Mouse (Mus musculus) limb, embryonic 15.5 days (tissue): Measurements from ENCODE around the gene Tmprss11a. TPM values are rescaled to one million over a fixed set of nuclear protein-coding genes. Genes with fewer than 3 reads are reported as not detected.

ENCODE experiments used
- ATAC-seq: fragments of 200-750 bp; cut with Nextera tagmentation; 2 replicates; pipeline ENCODE4 v1.8.0; 2017; ENCODE audit warnings: low read depth, moderate TSS enrichment; ENCODE audit not compliant: insufficient number of reproducible peaks, low FRiP score, low TSS enrichment
- H3K27ac ChIP-seq: fragments of 300-500 bp; sonication (generic); 2 replicates; pipeline ENCODE4 v1.5.1; 2015; ENCODE audit warnings: moderate library complexity, mild to moderate bottlenecking, inconsistent platforms
- H3K27me3 ChIP-seq: fragments of 300-500 bp; sonication (generic); 2 replicates; pipeline ENCODE4 v1.6.1; 2015; ENCODE audit warnings: inconsistent platforms
- H3K36me3 ChIP-seq: fragments of 300-500 bp; sonication (generic); 2 replicates; pipeline ENCODE4 v1.6.1; 2015; ENCODE audit warnings: inconsistent platforms
- H3K4me1 ChIP-seq: fragments of 300-500 bp; sonication (generic); 2 replicates; pipeline ENCODE4 v1.6.1; 2015; ENCODE audit warnings: inconsistent platforms
- H3K4me2 ChIP-seq: fragments of 300-500 bp; sonication (generic); 2 replicates; pipeline ENCODE4 v1.6.1; 2015; ENCODE audit warnings: mild to moderate bottlenecking, inconsistent platforms
- H3K4me3 ChIP-seq: fragments of 300-500 bp; sonication (generic); 2 replicates; pipeline ENCODE4 v1.5.1; 2015; ENCODE audit warnings: mild to moderate bottlenecking, inconsistent platforms
- H3K9ac ChIP-seq: fragments of 300-500 bp; sonication (generic); 2 replicates; pipeline ENCODE4 v1.6.1; 2015; ENCODE audit warnings: inconsistent platforms
- H3K9me3 ChIP-seq: fragments of 300-500 bp; sonication (generic); 2 replicates; pipeline ENCODE4 v1.6.1; 2016; ENCODE audit warnings: inconsistent platforms
- WGBS: fragments of 180-500 bp; shearing (Covaris S2); methylation state at CpG from one replicate; pipeline ENCODE4 v1.1.7; 2015; 5-methylcytosine and 5-hydroxymethylcytosine counted together
- polyA plus RNA-seq: library from polyadenylated mRNA; unstranded; fragments of >200 nt; fragmentation: Nextera tagmentation; extraction: Ambion mirVana; gene quantifications from 2 replicates; pipeline ENCODE4 v1.2.1, GENCODE M21; 2015

Gene Tmprss11a
- polyA plus RNA-seq, 1 experiment from 2014 or later = not detected

DNA sequence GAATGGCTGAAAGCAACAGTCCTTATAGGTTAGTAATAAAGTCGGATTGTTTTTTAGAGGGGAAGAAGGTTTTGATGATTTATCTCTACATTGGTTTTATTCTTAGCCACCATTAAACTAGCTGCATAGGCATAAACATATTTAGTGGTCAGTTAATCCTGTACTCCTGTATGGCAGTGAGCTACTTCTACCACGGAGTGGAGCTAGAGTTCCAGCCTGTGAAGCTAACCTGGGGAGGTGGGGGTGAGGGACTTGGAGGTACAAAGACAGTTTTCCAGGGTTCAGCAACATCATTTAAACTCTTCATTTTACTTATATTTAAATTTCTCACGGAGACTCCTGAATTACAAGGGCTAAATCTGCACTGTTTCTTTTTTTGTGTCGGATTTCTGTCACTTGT is 49.3 kb downstream of the Tmprss11a start:
- H3K9ac ChIP-seq = no peak overlapping the region
- ATAC-seq = no peak
- no peak overlapping the region for H3K4me3 ChIP-seq
- H3K27ac ChIP-seq = no peak overlapping the region
- no peaks in the 10 kb centered on the region for H3K4me1 ChIP-seq
- no peaks in the 10 kb centered on the region for H3K9me3 ChIP-seq
- H3K27me3 ChIP-seq = no peaks in the 10 kb centered on the region
- 20% methylated on average over 4 of the region's 4 CpGs for WGBS
- no peaks in the 10 kb centered on the region for H3K36me3 ChIP-seq
- no peak overlapping the region for H3K4me2 ChIP-seq

DNA sequence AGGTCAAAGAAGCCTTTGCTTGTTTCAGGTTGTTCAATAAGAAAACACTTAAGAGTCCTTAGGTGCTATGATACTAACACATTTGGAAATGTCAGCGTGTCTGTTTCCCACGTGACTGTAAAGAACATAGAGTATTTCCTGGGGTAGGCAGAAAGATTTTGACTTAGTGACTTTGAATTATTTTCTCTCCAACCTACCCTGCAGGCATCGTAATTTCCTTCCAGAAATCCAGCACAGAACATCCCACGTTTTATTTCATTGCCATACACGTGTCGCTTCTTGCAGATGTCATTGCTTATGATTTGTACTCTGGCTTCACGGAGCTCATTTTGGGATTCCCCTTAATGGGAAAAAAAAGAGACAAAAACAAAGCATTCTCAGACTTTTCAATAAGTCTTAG is 54.5 kb downstream of the Tmprss11a start:
- H3K9ac ChIP-seq = no peak overlapping the region
- no peak overlapping the region for H3K4me3 ChIP-seq
- no peak overlapping the region for H3K4me2 ChIP-seq
- no peaks in the 10 kb centered on the region for H3K36me3 ChIP-seq
- no peak overlapping the region for H3K27ac ChIP-seq
- H3K27me3 ChIP-seq = no peaks in the 10 kb centered on the region
- WGBS = 55% methylated on average over 7 of the region's 7 CpGs
- no peaks in the 10 kb centered on the region for H3K9me3 ChIP-seq
- ATAC-seq = no peak
- H3K4me1 ChIP-seq = no peaks in the 10 kb centered on the region

DNA sequence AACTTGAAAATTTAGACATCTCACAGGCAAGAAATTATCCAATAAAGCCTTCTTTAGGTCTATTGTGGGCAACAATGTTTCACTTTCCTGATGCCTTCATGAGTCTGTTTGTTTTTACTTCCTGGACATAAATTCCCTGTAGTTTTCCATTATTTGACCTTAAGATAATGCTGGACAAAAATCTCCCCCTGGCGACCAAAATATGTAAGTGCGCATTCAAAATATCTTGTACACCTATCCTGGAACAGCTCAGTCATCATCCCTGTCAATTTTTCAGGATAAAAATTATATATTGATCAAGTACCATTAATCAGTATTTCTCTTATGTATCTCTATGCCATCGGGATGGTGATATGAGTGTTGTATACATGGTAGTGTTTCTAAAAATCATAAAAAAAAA is 58.0 kb downstream of the Tmprss11a start:
- 31% methylated on average over 3 of the region's 3 CpGs for WGBS
- H3K4me2 ChIP-seq = no peak overlapping the region
- ATAC-seq = no peak

DNA sequence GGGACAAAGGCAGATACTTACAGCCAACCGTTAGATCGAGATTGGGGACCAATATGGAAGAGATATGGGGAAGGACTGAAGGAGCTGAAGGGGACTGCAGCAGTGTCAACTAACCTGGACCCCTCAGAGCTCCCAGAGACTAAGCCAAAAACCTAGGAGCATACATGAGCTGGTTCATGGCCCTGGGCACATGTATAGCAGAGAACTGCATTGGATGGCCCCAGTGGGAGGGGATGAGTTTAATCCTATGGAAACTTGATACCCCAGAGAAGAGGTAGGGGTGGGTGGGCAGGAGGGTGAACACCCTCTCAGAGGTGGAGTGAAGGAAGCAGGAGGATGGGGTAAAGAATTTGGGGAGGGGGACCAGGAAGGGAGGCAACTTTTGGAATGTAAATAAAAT is 60.8 kb downstream of the Tmprss11a start:
- 86% methylated on average over 2 of the region's 2 CpGs for WGBS

More for the DNA sequence above, 58.0 kb downstream of the Tmprss11a start:
- Histone ChIP-seq H3K4me3 (no peak overlapping the region), H3K36me3 (no peaks in the 10 kb centered on the region), H3K27ac (no peak overlapping the region), H3K27me3 (no peaks in the 10 kb centered on the region), H3K9me3 (no peaks in the 10 kb centered on the region), H3K9ac (no peak overlapping the region), H3K4me1 (no peaks in the 10 kb centered on the region)

DNA sequence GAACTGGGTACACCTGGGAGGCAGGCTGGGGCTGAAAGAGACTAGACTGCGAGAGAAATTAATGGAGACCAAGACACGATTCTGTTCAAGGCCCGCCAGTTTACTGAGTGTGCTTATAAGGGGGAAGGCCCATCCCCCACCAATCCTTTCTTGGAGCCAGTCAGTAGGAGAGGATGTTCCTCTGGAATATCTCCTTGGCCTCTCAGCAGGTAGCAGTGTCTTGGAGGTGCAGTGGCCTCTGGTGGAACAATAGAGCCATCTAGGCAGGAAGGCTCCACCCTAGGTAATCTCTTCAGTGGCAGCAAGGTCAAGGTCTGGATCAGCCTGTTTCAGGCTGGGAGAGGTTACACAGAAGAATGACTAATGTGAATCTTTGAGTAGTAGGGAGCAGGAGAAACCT is 61.6 kb downstream of the Tmprss11a start:
- 90% methylated on average over 3 of the region's 3 CpGs for WGBS
- Histone ChIP-seq H3K27ac (no peak overlapping the region), H3K9ac (no peak overlapping the region), H3K4me2 (no peak overlapping the region), H3K4me1 (no peaks in the 10 kb centered on the region), H3K9me3 (no peaks in the 10 kb centered on the region), H3K4me3 (no peak overlapping the region), H3K27me3 (no peaks in the 10 kb centered on the region), H3K36me3 (no peaks in the 10 kb centered on the region)
- no peak for ATAC-seq

More for the DNA sequence above, 60.8 kb downstream of the Tmprss11a start:
- Histone ChIP-seq H3K4me1 (no peaks in the 10 kb centered on the region), H3K36me3 (no peaks in the 10 kb centered on the region), H3K4me3 (no peak overlapping the region), H3K9me3 (no peaks in the 10 kb centered on the region), H3K27ac (no peak overlapping the region), H3K27me3 (no peaks in the 10 kb centered on the region), H3K4me2 (no peak overlapping the region), H3K9ac (no peak overlapping the region)
- ATAC-seq = no peak

DNA sequence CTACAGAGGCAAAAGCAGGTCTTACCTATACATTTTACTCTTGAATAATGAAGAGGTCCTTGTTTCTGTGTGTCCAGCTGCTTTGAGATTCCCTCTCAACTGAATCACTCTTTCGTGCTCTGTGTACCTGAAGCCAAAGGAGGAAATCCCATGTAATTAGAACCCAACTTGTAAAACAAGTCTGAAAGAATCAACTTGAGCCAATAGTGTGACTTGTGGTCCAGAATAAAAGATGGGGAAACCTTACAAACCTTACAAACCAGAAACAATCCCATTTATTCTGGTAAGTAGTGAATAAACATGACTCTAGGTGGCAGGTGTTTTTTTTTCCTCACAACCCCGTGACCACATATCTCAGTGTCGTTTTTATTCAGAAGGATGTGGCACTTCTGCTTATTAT is 95.5 kb downstream of the Tmprss11a start, which contains the start of gene Tmprss11d:
Tmprss11d (minus strand) TSS at position 101 of the 400 bp plus-strand sequence.
- H3K4me3 ChIP-seq = no peak within 1 kb of the TSS
- H3K9me3 ChIP-seq = no peaks in the 10 kb centered on the region
- no peak for ATAC-seq
- no peak within 1 kb of the TSS for H3K27ac ChIP-seq
- no peak within 1 kb of the TSS for H3K4me2 ChIP-seq
- 68% methylated on average over 3 of the region's 3 CpGs for WGBS
- H3K9ac ChIP-seq = no peak within 1 kb of the TSS
- no peaks in the 10 kb centered on the region for H3K36me3 ChIP-seq
- no peaks in the 10 kb centered on the region for H3K4me1 ChIP-seq
- H3K27me3 ChIP-seq = no peaks in the 10 kb centered on the region

Other genes with a start within 250 kb of the Tmprss11a start
- not detected in 2 replicates for gene Tmprss11c, start 179.7 kb downstream of the Tmprss11a start, polyA plus RNA-seq
- 0.07 TPM in 1 of 2 replicates, not detected in the other for gene Tmprss11d, start 95.6 kb downstream of the Tmprss11a start, polyA plus RNA-seq
- 0.06 TPM in 2 replicates for gene Tmprss11g, start 49.6 kb upstream of the Tmprss11a start, polyA plus RNA-seq
- gene Tmprss11f, start 163.4 kb upstream of the Tmprss11a start, polyA plus RNA-seq = 1.2 and 1.5 TPM in 2 replicates
- 0.12 and 0.44 TPM in 2 replicates for gene Tmprss11b, start 207.4 kb upstream of the Tmprss11a start, polyA plus RNA-seq